Mouse (Mus musculus) hindbrain, embryonic 12.5 days (tissue): Measurements from ENCODE around the gene Tmem79. TPM values are rescaled to one million over a fixed set of nuclear protein-coding genes. Genes with fewer than 3 reads are reported as not detected.

ENCODE experiments used
- ATAC-seq: fragments of 200-750 bp; cut with Nextera tagmentation; 2 replicates; pipeline ENCODE4 v1.8.0; 2017; ENCODE audit warnings: moderate TSS enrichment; ENCODE audit not compliant: low FRiP score
- H3K27ac ChIP-seq: fragments of 300-500 bp; sonication (generic); 2 replicates; pipeline ENCODE4 v1.5.1; 2016; ENCODE audit warnings: mild to moderate bottlenecking
- H3K27me3 ChIP-seq: fragments of 300-500 bp; sonication (generic); 2 replicates; pipeline ENCODE4 v1.6.1; 2016; ENCODE audit warnings: mild to moderate bottlenecking
- H3K36me3 ChIP-seq: fragments of 300-500 bp; sonication (generic); 2 replicates; pipeline ENCODE4 v1.6.1; 2016; ENCODE audit warnings: mild to moderate bottlenecking
- H3K4me1 ChIP-seq: fragments of 300-500 bp; sonication (generic); 2 replicates; pipeline ENCODE4 v1.6.1; 2016
- H3K4me2 ChIP-seq: fragments of 300-500 bp; sonication (generic); replicated peaks from 2 replicates; pipeline ENCODE4 v1.6.1; 2016; ENCODE audit warnings: mild to moderate bottlenecking
- H3K4me3 ChIP-seq: fragments of 300-500 bp; sonication (generic); 2 replicates; pipeline ENCODE4 v1.5.1; 2016; ENCODE audit warnings: mild to moderate bottlenecking
- H3K9ac ChIP-seq: fragments of 300-500 bp; sonication (generic); 2 replicates; pipeline ENCODE4 v1.6.1; 2016; ENCODE audit warnings: mild to moderate bottlenecking, moderate library complexity
- H3K9me3 ChIP-seq: fragments of 300-500 bp; sonication (generic); replicated peaks from 2 replicates; pipeline ENCODE4 v1.6.1; 2016; ENCODE audit warnings: mild to moderate bottlenecking
- WGBS: fragments of 180-500 bp; shearing (Covaris S2); methylation state at CpG from one replicate; pipeline ENCODE4 v1.1.7; 2016; 5-methylcytosine and 5-hydroxymethylcytosine counted together
- polyA plus RNA-seq: library from polyadenylated mRNA; unstranded; fragments of >200 nt; fragmentation: Nextera tagmentation; extraction: Ambion mirVana; gene quantifications from 2 replicates; pipeline ENCODE4 v1.2.1, GENCODE M21; 2016

The Tmem79 gene
- polyA plus RNA-seq, 1 experiment from 2014 or later: 1.7 TPM

- peaks cover 8% of the 10 kb centered on the region for H3K9me3 ChIP-seq
- H3K4me1 ChIP-seq: peaks cover 15% of the 10 kb centered on the region
- ATAC-seq: no peak
- H3K27me3 ChIP-seq: peaks cover 22% of the 10 kb centered on the region
- H3K36me3 ChIP-seq: peaks cover 23% of the 10 kb centered on the region
- H3K27ac ChIP-seq: no peak overlapping the region
- H3K9ac ChIP-seq: no peak overlapping the region
- peak overlapping the region; percentile 14 for H3K4me2 ChIP-seq
- WGBS: 42% methylated on average over 34 of the region's 34 CpGs
- no peak overlapping the region for H3K4me3 ChIP-seq
Measured at GRCm38 (mm10) chr3:88365705-88366361, 29.9 kb upstream of the Tmem79 start.

- H3K36me3 ChIP-seq: peaks cover 38% of the 10 kb centered on the region
- H3K9ac ChIP-seq: no peak within 1 kb of the TSS
- H3K9me3 ChIP-seq: no peaks in the 10 kb centered on the region
- peaks cover 25% of the 10 kb centered on the region for H3K4me1 ChIP-seq
- peak within 1 kb of the TSS; percentile 22 for H3K4me2 ChIP-seq
- H3K4me3 ChIP-seq: no peak within 1 kb of the TSS
- peaks cover 22% of the 10 kb centered on the region for H3K27me3 ChIP-seq
- no peak for ATAC-seq
- no peak within 1 kb of the TSS; the same call in 1 of the 2 replicates for H3K27ac ChIP-seq
- 2% methylated on average over 16 of the region's 16 CpGs for WGBS
Measured at GRCm38 (mm10) chr3:88364337-88364736, 28.4 kb upstream of the Tmem79 start, which contains the start of gene Paqr6. Gene Paqr6, plus strand, starts transcription at chr3:88364584.

GRCm38 (mm10) chr3:88363700-88364099 lies 27.8 kb upstream of the Tmem79 start:
- H3K36me3 ChIP-seq: peaks cover 44% of the 10 kb centered on the region
- WGBS: 46% methylated on average over 4 of the region's 4 CpGs
- H3K27ac ChIP-seq: no peak overlapping the region
- H3K27me3 ChIP-seq: peaks cover 22% of the 10 kb centered on the region
- peaks cover 30% of the 10 kb centered on the region for H3K4me1 ChIP-seq
- ATAC-seq: no peak
- H3K4me3 ChIP-seq: no peak overlapping the region
- H3K9me3 ChIP-seq: no peaks in the 10 kb centered on the region
- no peak overlapping the region for H3K4me2 ChIP-seq
- no peak overlapping the region for H3K9ac ChIP-seq

- no peak overlapping the region for H3K4me3 ChIP-seq
- no peak for ATAC-seq
- 88% methylated on average over 2 of the region's 2 CpGs for WGBS
- H3K9ac ChIP-seq: no peak overlapping the region
- H3K36me3 ChIP-seq: peaks cover 62% of the 10 kb centered on the region
- peaks cover 22% of the 10 kb centered on the region for H3K27me3 ChIP-seq
- H3K9me3 ChIP-seq: no peaks in the 10 kb centered on the region
- H3K27ac ChIP-seq: no peak overlapping the region
- no peak overlapping the region for H3K4me2 ChIP-seq
- peaks cover 30% of the 10 kb centered on the region for H3K4me1 ChIP-seq
Measured at GRCm38 (mm10) chr3:88361612-88362313, 25.8 kb upstream of the Tmem79 start.

GRCm38 (mm10) chr3:88361096-88361495 lies 25.1 kb upstream of the Tmem79 start:
- Histone ChIP-seq H3K4me2 (no peak overlapping the region), H3K27ac (no peak overlapping the region), H3K9me3 (no peaks in the 10 kb centered on the region), H3K4me1 (peaks cover 30% of the 10 kb centered on the region), H3K4me3 (no peak overlapping the region), H3K27me3 (peaks cover 20% of the 10 kb centered on the region), H3K9ac (no peak overlapping the region), H3K36me3 (peaks cover 68% of the 10 kb centered on the region)
- WGBS: 78% methylated on average over 6 of the region's 6 CpGs
- ATAC-seq: no peak

GRCm38 (mm10) chr3:88359989-88360388 lies 24.0 kb upstream of the Tmem79 start:
- WGBS: 73% methylated on average over 3 of the region's 3 CpGs
- Histone ChIP-seq H3K4me3 (no peak overlapping the region), H3K36me3 (peaks cover 79% of the 10 kb centered on the region), H3K9me3 (no peaks in the 10 kb centered on the region), H3K27me3 (peaks cover 9% of the 10 kb centered on the region), H3K4me2 (no peak overlapping the region), H3K4me1 (peaks cover 26% of the 10 kb centered on the region), H3K9ac (no peak overlapping the region), H3K27ac (peak overlapping the region; percentile 66; the same call in 1 of the 2 replicates)
- no peak for ATAC-seq

- WGBS: 50% methylated on average over 5 of the region's 5 CpGs
- Histone ChIP-seq H3K9me3 (no peaks in the 10 kb centered on the region), H3K4me2 (no peak overlapping the region), H3K36me3 (peaks cover 83% of the 10 kb centered on the region), H3K27ac (peak overlapping the region; percentile 66; the same call in 1 of the 2 replicates), H3K9ac (0 out of 2 replicates have a peak overlapping the region, but pooled peaks have one; percentile 10), H3K27me3 (peaks cover 5% of the 10 kb centered on the region), H3K4me1 (peaks cover 24% of the 10 kb centered on the region), H3K4me3 (no peak overlapping the region)
- ATAC-seq: peak; percentile 32; the same call in 1 of the 2 replicates
Measured at GRCm38 (mm10) chr3:88359584-88359983, 23.6 kb upstream of the Tmem79 start.

GRCm38 (mm10) chr3:88354396-88355165 lies 18.6 kb upstream of the Tmem79 start:
- Histone ChIP-seq H3K4me1 (peaks cover 7% of the 10 kb centered on the region), H3K4me2 (no peak overlapping the region), H3K4me3 (no peak overlapping the region), H3K9me3 (no peaks in the 10 kb centered on the region), H3K36me3 (peaks cover 97% of the 10 kb centered on the region), H3K27ac (no peak overlapping the region), H3K9ac (no peak overlapping the region), H3K27me3 (no peaks in the 10 kb centered on the region)
- ATAC-seq: no peak
- WGBS: 96% methylated on average over 8 of the region's 8 CpGs

GRCm38 (mm10) chr3:88352907-88353306 lies 17.0 kb upstream of the Tmem79 start:
- peaks cover 96% of the 10 kb centered on the region for H3K36me3 ChIP-seq
- no peak for ATAC-seq

GRCm38 (mm10) chr3:88350732-88351131 lies 14.8 kb upstream of the Tmem79 start:
- no peak overlapping the region for H3K9ac ChIP-seq
- ATAC-seq: no peak
- H3K27me3 ChIP-seq: no peaks in the 10 kb centered on the region
- WGBS: 91% methylated on average over 13 of the region's 13 CpGs
- no peak overlapping the region for H3K27ac ChIP-seq
- no peak overlapping the region for H3K4me2 ChIP-seq
- no peaks in the 10 kb centered on the region for H3K9me3 ChIP-seq
- H3K36me3 ChIP-seq: peaks cover 98% of the 10 kb centered on the region
- H3K4me3 ChIP-seq: no peak overlapping the region
- H3K4me1 ChIP-seq: no peaks in the 10 kb centered on the region

More at GRCm38 (mm10) chr3:88352907-88353306, 17.0 kb upstream of the Tmem79 start:
- Histone ChIP-seq H3K4me1 (no peaks in the 10 kb centered on the region), H3K4me3 (no peak overlapping the region), H3K27me3 (no peaks in the 10 kb centered on the region), H3K27ac (no peak overlapping the region; the same call in 1 of the 2 replicates), H3K4me2 (no peak overlapping the region), H3K9me3 (no peaks in the 10 kb centered on the region), H3K9ac (no peak overlapping the region)
- WGBS: 95% methylated on average over 9 of the region's 9 CpGs

GRCm38 (mm10) chr3:88339006-88339405 lies 3.1 kb upstream of the Tmem79 start:
- Histone ChIP-seq H3K27me3 (no peaks in the 10 kb centered on the region), H3K4me2 (no peak overlapping the region), H3K4me3 (no peak overlapping the region), H3K9me3 (no peaks in the 10 kb centered on the region), H3K9ac (no peak overlapping the region), H3K4me1 (peaks cover 29% of the 10 kb centered on the region), H3K27ac (no peak overlapping the region), H3K36me3 (peaks cover 19% of the 10 kb centered on the region)
- WGBS: 80% methylated on average over 3 of the region's 3 CpGs
- no peak for ATAC-seq

- Histone ChIP-seq H3K9me3 (no peaks in the 10 kb centered on the region), H3K9ac (no peak overlapping the region), H3K27me3 (no peaks in the 10 kb centered on the region), H3K4me1 (peaks cover 29% of the 10 kb centered on the region), H3K4me3 (no peak overlapping the region), H3K36me3 (peaks cover 12% of the 10 kb centered on the region), H3K27ac (no peak overlapping the region), H3K4me2 (no peak overlapping the region)
- 96% methylated on average over 7 of the region's 7 CpGs for WGBS
- ATAC-seq: no peak
Measured at GRCm38 (mm10) chr3:88338316-88338715, 2.4 kb upstream of the Tmem79 start.
